Mouse (Mus musculus): ENCODE data around the gene Vmn2r55.
"Not testable (repeated sequence)": the region's sequence is repeated elsewhere in the genome, so short reads cannot be mapped to it uniquely, and the experiment has no call there.

The Vmn2r55 gene

DNA sequence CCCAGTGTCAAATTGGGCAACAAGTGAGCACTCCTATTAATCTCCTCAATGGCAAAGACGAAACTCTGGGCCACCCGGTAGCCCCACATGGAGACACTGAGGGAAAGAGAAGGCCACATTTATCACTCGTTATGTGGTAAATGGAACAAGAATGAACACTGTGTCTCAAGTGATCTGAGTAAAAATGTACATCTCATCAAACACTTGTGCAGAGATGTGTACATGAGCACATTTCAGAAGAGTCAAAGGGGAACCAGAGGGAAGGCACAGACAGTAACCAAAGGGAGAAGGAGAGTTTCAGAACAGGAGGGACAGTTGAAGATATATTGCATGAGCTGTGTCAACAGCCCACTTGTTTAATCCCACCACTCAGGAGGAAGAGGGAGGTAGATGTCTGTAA lies at the start of gene Vmn2r55:
Gene Vmn2r55, minus strand, starts transcription at position 101 of the 400 bp plus-strand sequence.
- DNase-seq, result not testable (repeated sequence)

DNA sequence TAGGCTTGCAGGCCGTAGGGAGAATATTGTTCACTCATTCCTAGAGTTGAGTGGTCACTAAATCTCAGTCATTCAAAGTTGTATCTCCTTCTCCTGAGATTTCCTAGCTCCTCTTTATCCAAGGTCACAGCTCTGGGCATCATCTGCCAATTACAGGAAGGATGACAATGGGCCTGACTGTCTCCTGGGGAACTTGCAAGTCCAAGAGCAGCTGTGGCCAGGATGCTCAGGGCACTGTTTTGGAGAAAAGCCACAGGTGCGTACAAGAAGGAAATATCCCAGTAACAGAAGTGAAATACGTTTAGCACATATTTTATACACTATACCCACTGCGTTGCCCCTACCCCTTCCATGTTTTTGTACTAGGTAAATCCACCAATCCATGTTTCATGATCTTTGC lies 44.6 kb downstream of the Vmn2r55 start, which contains the start of gene Vmn2r54:
Gene Vmn2r54, minus strand, starts transcription at position 101 of the 400 bp plus-strand sequence.
- not testable (repeated sequence) for DNase-seq

DNA sequence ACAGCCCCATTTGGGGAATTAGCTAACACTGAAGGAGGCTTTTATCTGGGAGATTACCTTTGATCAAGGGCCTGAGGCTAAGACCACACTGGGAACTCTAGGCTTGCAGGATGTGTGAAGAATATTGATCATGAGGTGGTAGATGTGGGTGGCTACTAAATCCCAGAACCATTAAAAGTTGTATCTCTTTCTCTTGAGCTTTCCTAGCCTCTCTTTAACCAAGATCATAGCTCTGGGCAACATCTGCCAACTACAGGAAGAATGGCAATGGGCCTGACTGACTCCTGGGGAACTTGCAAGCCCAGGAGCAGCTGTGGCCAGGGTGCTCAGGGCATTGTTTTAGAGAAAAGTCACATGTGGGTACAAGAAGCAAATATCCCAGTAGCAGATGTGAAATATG lies 76.1 kb downstream of the Vmn2r55 start, which contains the start of gene Vmn2r53:
Gene Vmn2r53, minus strand, starts transcription at position 101 of the 400 bp plus-strand sequence.
- no peak for DNase-seq

All from kidney, postnatal 4 days (tissue).